ENCODE assay signal across 16 mouse cellular contexts in the genomic region with DNA sequence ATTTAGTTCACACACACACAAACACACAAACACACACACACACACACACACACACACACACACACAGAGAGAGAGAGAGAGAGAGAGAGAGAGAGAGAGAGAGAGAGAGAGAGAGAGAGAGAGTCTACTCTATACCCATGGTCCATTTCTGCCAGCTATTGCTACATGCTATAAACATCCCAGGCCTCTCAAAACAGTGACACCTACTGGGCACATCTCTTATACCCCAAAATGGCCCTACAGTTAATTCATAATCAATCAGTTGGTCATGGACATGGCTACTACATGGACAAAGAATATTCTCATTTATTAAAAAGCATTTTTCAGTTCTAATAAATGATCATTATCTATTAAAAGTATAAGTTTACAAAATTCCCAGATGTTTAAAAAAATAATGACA.
A peak's percentile ranks its signal among the peaks of the same experiment; 100 is the strongest.
DNase-seq lines count a peak whose midpoint lies in the region; ATAC-seq and TF ChIP-seq lines count a peak whose summit lies in the region.
"Had no signal": no experiment of that assay in that cellular context is flagged by ENCODE, and none has a peak within 500 bp of the region (broad histone marks: within the 10 kb centered on the region; RNA-seq: fewer than 3 reads in every experiment).

No protein-coding gene starts in this region.

- H3K27me3 ChIP-seq in midbrain, postnatal 0 days (ENCODE audit: insufficient read depth, low read length), result no peaks in the 10 kb centered on the region
- no peaks in the 10 kb centered on the region for H3K27me3 ChIP-seq in midbrain, embryonic 14.5 days (ENCODE audit: control insufficient read depth, insufficient read depth, low read length)
- H3K27me3 ChIP-seq: embryonic facial prominence, embryonic 13.5 days; forebrain, embryonic 15.5 days; heart, embryonic 15.5 days; stomach, embryonic 15.5 days had no signal

- H3K36me3 ChIP-seq in midbrain, postnatal 0 days (ENCODE audit: insufficient read depth, low read length), result no peaks in the 10 kb centered on the region
- no peaks in the 10 kb centered on the region for H3K36me3 ChIP-seq in midbrain, embryonic 14.5 days (ENCODE audit: control insufficient read depth, insufficient read depth, low read length)
- H3K36me3 ChIP-seq: embryonic facial prominence, embryonic 13.5 days; forebrain, embryonic 15.5 days; heart, embryonic 15.5 days; stomach, embryonic 15.5 days had no signal

- H3K9me3 ChIP-seq in midbrain, postnatal 0 days (ENCODE audit: low read length), result no peaks in the 10 kb centered on the region
- no peaks in the 10 kb centered on the region for H3K9me3 ChIP-seq in midbrain, embryonic 14.5 days (ENCODE audit: control insufficient read depth, low read length)
- H3K9me3 ChIP-seq: embryonic facial prominence, embryonic 13.5 days; forebrain, embryonic 15.5 days; heart, embryonic 15.5 days; stomach, embryonic 15.5 days had no signal

- H3K9ac ChIP-seq in midbrain, postnatal 0 days (replicated peaks; ENCODE audit: low read length, poor library complexity, severe bottlenecking), result no peak overlapping the region
- H3K9ac ChIP-seq in midbrain, embryonic 14.5 days (replicated peaks; ENCODE audit: low read length), result no peak overlapping the region
- H3K9ac ChIP-seq: embryonic facial prominence, embryonic 13.5 days; forebrain, embryonic 15.5 days; heart, embryonic 15.5 days; stomach, embryonic 15.5 days had no signal

- no peak overlapping the region for H3K27ac ChIP-seq in midbrain, postnatal 0 days (ENCODE audit: low read depth, low read length)
- no peak overlapping the region for H3K27ac ChIP-seq in midbrain, embryonic 14.5 days (replicated peaks; ENCODE audit: low read depth, low read length)
- H3K27ac ChIP-seq: embryonic facial prominence, embryonic 13.5 days; forebrain, embryonic 15.5 days; heart, embryonic 15.5 days; hindbrain, postnatal 0 days; stomach, embryonic 15.5 days had no signal

- no peak for ATAC-seq in midbrain, postnatal 0 days (ENCODE audit: low FRiP score)
- ATAC-seq in midbrain, embryonic 14.5 days (ENCODE audit: low FRiP score, low TSS enrichment), result no peak
- ATAC-seq in CD4-positive, CD25-positive, alpha-beta regulatory T cell, adult 4 months, result no peak
- ATAC-seq: forebrain, embryonic 15.5 days; hindbrain, postnatal 0 days; midbrain, embryonic 16.5 days had no signal

- no peak overlapping the region for H3K4me2 ChIP-seq in midbrain, postnatal 0 days (ENCODE audit: low read depth, low read length, poor library complexity, severe bottlenecking)
- H3K4me2 ChIP-seq in midbrain, embryonic 14.5 days (ENCODE audit: low read length), result no peak overlapping the region
- H3K4me2 ChIP-seq: embryonic facial prominence, embryonic 13.5 days; forebrain, embryonic 15.5 days; heart, embryonic 15.5 days; stomach, embryonic 15.5 days had no signal

- no peak overlapping the region for H3K4me3 ChIP-seq in midbrain, postnatal 0 days (ENCODE audit: low read depth, low read length)
- no peak overlapping the region for H3K4me3 ChIP-seq in midbrain, embryonic 14.5 days (replicated peaks; ENCODE audit: low read depth, low read length)
- H3K4me3 ChIP-seq: embryonic facial prominence, embryonic 13.5 days; forebrain, embryonic 15.5 days; heart, embryonic 15.5 days; stomach, embryonic 15.5 days had no signal

- peak; percentile 3 for DNase-seq in adrenal gland, adult 2 months
- no peak for DNase-seq in adrenal gland, adult 18-20 months (ENCODE audit: low spot score in 2 of 2)
- DNase-seq in kidney, adult 9 months, result peak; percentile 7
- DNase-seq in kidney, adult 18-20 months, result no peak
- no peak for DNase-seq in midbrain, postnatal 0 days (ENCODE audit: low spot score)
- no peak for DNase-seq in midbrain, embryonic 14.5 days
- no peak for DNase-seq in urinary bladder, postnatal 4 days (ENCODE audit: low spot score in 2 of 2)
- DNase-seq: cerebellum, adult 11-12 months; gastrocnemius, postnatal 14 days had no signal

- H3K4me1 ChIP-seq in midbrain, postnatal 0 days (ENCODE audit: insufficient read depth, low read length), result no peaks in the 10 kb centered on the region
- peaks cover 7% of the 10 kb centered on the region; the same call in 1 of the 2 replicates for H3K4me1 ChIP-seq in midbrain, embryonic 14.5 days (ENCODE audit: control insufficient read depth, insufficient read depth, low read length)
- H3K4me1 ChIP-seq: embryonic facial prominence, embryonic 13.5 days; forebrain, embryonic 15.5 days; heart, embryonic 15.5 days; stomach, embryonic 15.5 days had no signal

- peak; percentile 16; the same call in 1 of the 2 replicates for TF ChIP-seq CTCF in midbrain, postnatal 0 days (IDR thresholded peaks at IDR 0.05)

Comparison
In these comparisons a context has a peak if more than half of its experiments do, and no peak if none do; other contexts are left out.
1. DNase-seq: peak in adrenal gland, adult 2 months (single experiment) and kidney, adult 9 months (single experiment); none in adrenal gland, adult 18-20 months (0 of 2), kidney, adult 18-20 months (single experiment), midbrain, postnatal 0 days (single experiment), midbrain, embryonic 14.5 days (single experiment) and urinary bladder, postnatal 4 days (0 of 2).